Mouse (Mus musculus): Measurements from ENCODE around the gene Catsper1.
"Not testable (repeated sequence)": the region's sequence is repeated elsewhere in the genome, so short reads cannot be mapped to it uniquely, and the experiment has no call there.

DNA sequence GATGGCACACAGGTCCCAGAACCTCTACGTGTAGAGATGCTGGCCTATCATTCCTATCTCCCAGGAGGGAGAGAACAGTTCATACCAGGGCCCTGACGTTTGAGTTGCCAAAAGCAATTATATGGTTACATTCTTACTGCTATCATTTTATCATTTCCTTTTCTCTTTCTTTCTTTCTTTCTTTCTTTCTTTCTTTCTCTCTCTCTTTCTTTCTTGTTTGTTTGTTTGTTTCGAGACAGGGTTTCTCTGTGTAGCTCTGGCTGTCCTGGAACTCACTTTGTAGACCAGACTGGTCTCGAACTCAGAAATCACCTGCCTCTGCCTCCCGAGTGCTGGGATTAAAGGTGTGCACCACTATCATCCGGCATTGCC lies 13.9 kb downstream of the Catsper1 start, which contains the start of gene Cst6:
- TF ChIP-seq GATA1, TAL1 (IDR thresholded peaks at IDR 0.05; ENCODE audit: low read length): not testable (repeated sequence)
